Mouse (Mus musculus) neural tube, embryonic 13.5 days (tissue): ENCODE data around the gene Car15. TPM values are rescaled to one million over a fixed set of nuclear protein-coding genes. Genes with fewer than 3 reads are reported as not detected.

Experiments used
- ATAC-seq: fragments of 200-750 bp; cut with Nextera tagmentation; 2 replicates; pipeline ENCODE4 v1.8.0; 2017; ENCODE audit warnings: low read depth, mild to moderate bottlenecking, moderate TSS enrichment, moderate library complexity
- H3K27ac ChIP-seq: fragments of 300-500 bp; sonication (generic); replicated peaks from 2 replicates; pipeline ENCODE4 v1.5.1; 2015; ENCODE audit warnings: moderate library complexity, mild to moderate bottlenecking, inconsistent platforms
- H3K27me3 ChIP-seq: fragments of 300-500 bp; sonication (generic); 2 replicates; pipeline ENCODE4 v1.6.1; 2015; ENCODE audit warnings: mild to moderate bottlenecking, inconsistent platforms
- H3K36me3 ChIP-seq: fragments of 300-500 bp; sonication (generic); 2 replicates; pipeline ENCODE4 v1.6.1; 2015; ENCODE audit warnings: mild to moderate bottlenecking, inconsistent platforms
- H3K4me1 ChIP-seq: fragments of 300-500 bp; sonication (generic); replicated peaks from 2 replicates; pipeline ENCODE4 v1.6.1; 2015; ENCODE audit warnings: inconsistent platforms
- H3K4me2 ChIP-seq: fragments of 300-500 bp; sonication (generic); 2 replicates; pipeline ENCODE4 v1.6.1; 2015; ENCODE audit warnings: inconsistent platforms, mild to moderate bottlenecking, moderate library complexity
- H3K4me3 ChIP-seq: fragments of 300-500 bp; sonication (generic); 2 replicates; pipeline ENCODE4 v1.5.1; 2015; ENCODE audit warnings: mild to moderate bottlenecking, inconsistent platforms
- H3K9ac ChIP-seq: fragments of 300-500 bp; sonication (generic); 2 replicates; pipeline ENCODE4 v1.6.1; 2015; ENCODE audit warnings: moderate library complexity, mild to moderate bottlenecking, inconsistent platforms
- H3K9me3 ChIP-seq: fragments of 300-500 bp; sonication (generic); 2 replicates; pipeline ENCODE4 v1.6.1; 2016; ENCODE audit warnings: inconsistent platforms
- WGBS: fragments of 180-500 bp; shearing (Covaris S2); methylation state at CpG from one replicate; pipeline ENCODE4 v1.1.7; 2015; 5-methylcytosine and 5-hydroxymethylcytosine counted together
- polyA plus RNA-seq: library from polyadenylated mRNA; unstranded; fragments of >200 nt; fragmentation: Nextera tagmentation; extraction: Ambion mirVana; gene quantifications from 2 replicates; pipeline ENCODE4 v1.2.1, GENCODE M21; 2015

Car15 gene
- polyA plus RNA-seq, result 3.2 and 5.8 TPM in 2 replicates

DNA sequence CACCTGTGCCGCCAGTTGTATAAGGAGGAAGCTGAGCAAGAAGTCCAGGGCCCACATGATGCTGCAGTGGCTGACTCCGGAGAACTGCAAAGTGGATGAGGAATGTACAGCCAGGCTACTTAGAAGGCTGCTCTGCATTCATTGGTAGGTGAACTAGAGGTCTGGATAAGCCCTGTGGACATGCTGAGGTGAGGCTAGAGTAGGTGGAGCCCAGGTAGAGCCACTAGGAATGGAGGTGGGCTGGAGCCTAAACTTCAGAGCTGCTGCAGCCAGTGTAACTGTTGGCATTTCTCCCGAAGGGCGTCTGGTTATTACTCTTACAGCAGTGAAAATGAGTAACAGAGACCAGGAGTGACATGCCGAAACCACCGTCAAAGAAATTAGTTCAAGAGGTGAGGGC lies at the start of gene Car15:
Gene Car15 (minus strand): TSS at position 314 of the 400 bp plus-strand sequence.
- 82% methylated on average over 6 of the region's 6 CpGs for WGBS
- H3K9me3 ChIP-seq, result no peaks in the 10 kb centered on the region
- no peak within 1 kb of the TSS for H3K9ac ChIP-seq
- H3K27ac ChIP-seq, result no peak within 1 kb of the TSS
- no peak within 1 kb of the TSS for H3K4me3 ChIP-seq
- peaks cover 49% of the 10 kb centered on the region for H3K27me3 ChIP-seq
- H3K4me2 ChIP-seq, result no peak within 1 kb of the TSS
- peaks cover 26% of the 10 kb centered on the region for H3K4me1 ChIP-seq
- peaks cover 34% of the 10 kb centered on the region for H3K36me3 ChIP-seq
- no peak for ATAC-seq

DNA sequence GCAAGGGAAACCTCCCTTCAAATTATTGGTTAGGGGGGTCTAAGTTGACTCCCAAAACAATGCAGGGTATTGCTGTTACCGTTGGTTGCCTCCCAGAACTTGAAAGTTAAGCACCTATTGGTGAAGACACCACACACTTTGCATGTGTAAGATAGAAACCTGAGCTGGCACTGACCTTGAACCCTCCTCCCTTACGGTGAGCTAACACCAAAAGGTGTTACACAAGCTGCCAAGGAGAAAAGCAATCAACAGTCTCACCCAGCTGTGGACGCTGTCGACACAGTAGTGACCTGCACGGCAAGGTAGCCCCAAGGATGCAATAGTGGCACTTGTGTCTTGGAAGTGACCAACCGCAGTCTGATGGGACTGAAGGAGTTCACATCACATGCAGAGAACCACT lies 46.0 kb upstream of the Car15 start:
- no peak overlapping the region for H3K4me2 ChIP-seq
- no peak overlapping the region for H3K4me3 ChIP-seq
- H3K4me1 ChIP-seq, result peaks cover 46% of the 10 kb centered on the region
- H3K9me3 ChIP-seq, result no peaks in the 10 kb centered on the region
- 92% methylated on average over 6 of the region's 6 CpGs for WGBS
- no peak for ATAC-seq
- peaks cover 13% of the 10 kb centered on the region for H3K36me3 ChIP-seq
- no peak overlapping the region for H3K9ac ChIP-seq
- H3K27me3 ChIP-seq, result no peaks in the 10 kb centered on the region
- no peak overlapping the region for H3K27ac ChIP-seq

GRCm38 (mm10) chr16:17882196-17882595 lies 44.0 kb upstream of the Car15 start:
- H3K9ac ChIP-seq, result no peak overlapping the region
- no peak overlapping the region for H3K4me3 ChIP-seq
- no peak overlapping the region for H3K4me2 ChIP-seq
- H3K27me3 ChIP-seq, result no peaks in the 10 kb centered on the region
- peaks cover 24% of the 10 kb centered on the region for H3K36me3 ChIP-seq
- no peaks in the 10 kb centered on the region for H3K9me3 ChIP-seq
- no peak for ATAC-seq
- peaks cover 46% of the 10 kb centered on the region for H3K4me1 ChIP-seq
- H3K27ac ChIP-seq, result no peak overlapping the region

- H3K4me3 ChIP-seq, result no peak overlapping the region
- H3K27me3 ChIP-seq, result no peaks in the 10 kb centered on the region
- WGBS, result 96% methylated on average over 4 of the region's 4 CpGs
- H3K9me3 ChIP-seq, result no peaks in the 10 kb centered on the region
- H3K4me2 ChIP-seq, result no peak overlapping the region
- ATAC-seq, result no peak
- peaks cover 24% of the 10 kb centered on the region for H3K36me3 ChIP-seq
- no peak overlapping the region for H3K9ac ChIP-seq
- H3K27ac ChIP-seq, result no peak overlapping the region
- peaks cover 22% of the 10 kb centered on the region for H3K4me1 ChIP-seq
Measured at GRCm38 (mm10) chr16:17879571-17879970, 41.4 kb upstream of the Car15 start.

DNA sequence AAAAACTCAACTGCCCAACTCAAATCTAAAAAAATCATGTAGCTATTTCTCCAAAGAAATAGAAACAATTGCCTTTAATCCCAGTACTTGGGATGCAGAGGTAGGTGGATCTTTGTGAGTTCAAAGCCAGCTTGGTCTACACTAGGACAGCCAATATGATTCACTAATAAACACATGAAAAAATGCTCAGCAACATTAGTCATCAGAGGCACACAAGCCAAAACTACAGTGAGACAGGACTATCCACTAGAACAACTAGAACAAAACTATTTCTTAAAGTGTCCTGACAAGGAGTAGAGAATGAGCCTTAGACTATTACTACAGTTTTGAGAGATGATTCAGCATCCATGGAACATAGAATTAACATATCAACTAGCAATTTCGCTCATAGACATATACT lies 37.9 kb upstream of the Car15 start:
- 94% methylated on average over 1 of the region's 1 CpGs for WGBS
- no peak overlapping the region for H3K4me3 ChIP-seq
- no peak overlapping the region for H3K9ac ChIP-seq
- H3K9me3 ChIP-seq, result no peaks in the 10 kb centered on the region
- no peaks in the 10 kb centered on the region for H3K27me3 ChIP-seq
- no peak for ATAC-seq
- H3K27ac ChIP-seq, result no peak overlapping the region
- H3K4me1 ChIP-seq, result peaks cover 3% of the 10 kb centered on the region
- no peak overlapping the region for H3K4me2 ChIP-seq
- H3K36me3 ChIP-seq, result peaks cover 36% of the 10 kb centered on the region

- Histone ChIP-seq H3K27ac (no peak overlapping the region), H3K4me1 (no peaks in the 10 kb centered on the region), H3K36me3 (peaks cover 44% of the 10 kb centered on the region), H3K9ac (no peak overlapping the region), H3K4me2 (no peak overlapping the region), H3K9me3 (no peaks in the 10 kb centered on the region), H3K27me3 (no peaks in the 10 kb centered on the region), H3K4me3 (no peak overlapping the region)
- no peak for ATAC-seq
- 90% methylated on average over 4 of the region's 4 CpGs for WGBS
Measured at GRCm38 (mm10) chr16:17875174-17875573, 37.0 kb upstream of the Car15 start.

DNA sequence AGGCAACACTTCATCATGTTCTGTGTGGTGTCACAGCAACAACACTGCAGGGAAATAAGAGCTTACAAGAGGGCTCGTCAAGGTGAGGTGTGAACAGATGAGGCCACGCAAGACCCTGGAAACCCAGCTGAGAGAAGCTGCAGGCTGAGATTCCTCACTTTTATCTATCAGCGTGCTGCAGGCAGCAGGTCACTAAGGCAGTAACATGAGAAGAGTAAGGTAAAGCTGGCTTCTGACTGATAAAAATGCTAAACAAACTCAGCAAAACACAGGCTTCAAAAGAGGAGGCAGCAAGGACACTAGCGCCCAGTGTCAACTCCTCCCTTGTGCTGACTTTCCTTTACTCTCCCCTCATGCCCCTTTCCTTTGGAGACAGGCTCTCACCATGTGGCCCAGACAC lies 34.8 kb upstream of the Car15 start:
- H3K9me3 ChIP-seq, result no peaks in the 10 kb centered on the region
- no peaks in the 10 kb centered on the region for H3K4me1 ChIP-seq
- ATAC-seq, result no peak
- WGBS, result 80% methylated on average over 4 of the region's 4 CpGs
- H3K9ac ChIP-seq, result no peak overlapping the region
- H3K27ac ChIP-seq, result no peak overlapping the region
- H3K4me3 ChIP-seq, result no peak overlapping the region
- no peaks in the 10 kb centered on the region for H3K27me3 ChIP-seq
- no peak overlapping the region for H3K4me2 ChIP-seq
- peaks cover 56% of the 10 kb centered on the region for H3K36me3 ChIP-seq

DNA sequence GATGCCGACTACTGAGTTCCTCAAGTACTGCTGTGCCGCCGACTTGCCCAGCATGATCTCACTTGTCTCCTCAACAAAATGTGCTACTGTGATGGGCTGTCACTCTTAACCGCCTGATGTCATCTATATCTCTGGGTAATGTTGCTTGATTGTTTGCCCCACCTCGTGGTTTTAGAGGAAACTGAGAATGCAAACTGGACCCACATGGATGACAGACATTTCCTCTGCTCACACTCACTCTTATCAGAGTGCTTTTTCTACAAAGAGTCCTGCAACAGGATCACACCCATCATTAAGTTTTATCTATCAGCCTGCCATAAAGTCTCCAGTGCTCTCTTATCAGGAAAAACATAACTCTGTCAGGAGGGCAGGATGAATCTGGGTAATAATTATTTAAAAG lies 33.1 kb upstream of the Car15 start:
- Histone ChIP-seq H3K27ac (no peak overlapping the region), H3K4me2 (no peak overlapping the region), H3K36me3 (peaks cover 46% of the 10 kb centered on the region), H3K27me3 (no peaks in the 10 kb centered on the region), H3K9me3 (no peaks in the 10 kb centered on the region), H3K4me3 (no peak overlapping the region), H3K4me1 (no peaks in the 10 kb centered on the region), H3K9ac (no peak overlapping the region)
- 93% methylated on average over 5 of the region's 5 CpGs for WGBS
- ATAC-seq, result no peak

DNA sequence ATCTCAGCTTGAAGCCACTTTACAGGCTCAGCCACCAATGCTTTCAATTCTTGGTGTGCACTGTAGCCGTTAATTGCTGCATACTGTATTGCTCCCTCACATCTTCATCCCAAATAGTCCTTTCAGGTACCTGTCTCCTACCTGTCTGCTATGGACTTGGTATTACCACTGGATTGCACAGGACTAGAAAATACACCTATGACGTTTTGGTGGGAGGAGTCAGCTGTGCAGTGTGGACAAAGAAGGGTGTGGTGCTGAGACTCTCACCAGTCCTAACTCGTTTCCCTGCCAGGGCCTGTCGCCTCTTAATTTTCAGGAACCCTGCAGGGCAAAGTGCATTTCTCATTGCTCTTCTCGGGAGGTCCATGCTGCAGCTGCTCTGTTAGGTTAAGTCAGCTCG lies 27.6 kb upstream of the Car15 start:
- no peaks in the 10 kb centered on the region for H3K9me3 ChIP-seq
- 67% methylated on average over 6 of the region's 6 CpGs for WGBS
- no peak for ATAC-seq
- no peak overlapping the region for H3K4me3 ChIP-seq
- no peak overlapping the region for H3K9ac ChIP-seq
- H3K27ac ChIP-seq, result no peak overlapping the region
- H3K27me3 ChIP-seq, result no peaks in the 10 kb centered on the region
- H3K4me2 ChIP-seq, result no peak overlapping the region
- peaks cover 30% of the 10 kb centered on the region for H3K36me3 ChIP-seq
- H3K4me1 ChIP-seq, result no peaks in the 10 kb centered on the region

DNA sequence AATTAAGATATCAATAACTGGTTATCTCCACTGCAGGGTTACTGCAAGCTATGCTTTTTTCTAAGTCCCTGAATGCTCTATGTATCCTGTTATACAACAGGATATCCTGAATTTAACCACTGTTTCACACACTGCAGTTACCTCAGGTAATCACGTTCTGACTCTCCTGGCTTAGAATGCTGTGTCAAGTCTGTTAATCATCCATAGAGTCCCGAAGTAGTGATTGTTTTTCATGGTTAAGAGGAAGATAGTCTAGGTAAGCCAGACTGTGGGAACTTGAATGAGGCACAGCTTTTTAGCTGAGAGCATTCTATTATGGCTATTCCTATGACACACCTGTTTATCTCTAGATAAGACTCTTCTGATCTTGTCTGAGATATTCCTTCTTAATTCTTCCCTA lies 27.1 kb upstream of the Car15 start:
- H3K36me3 ChIP-seq, result peaks cover 30% of the 10 kb centered on the region
- H3K9ac ChIP-seq, result no peak overlapping the region
- no peak overlapping the region for H3K4me3 ChIP-seq
- no peak overlapping the region for H3K4me2 ChIP-seq
- no peaks in the 10 kb centered on the region for H3K27me3 ChIP-seq
- H3K9me3 ChIP-seq, result no peaks in the 10 kb centered on the region
- WGBS, result 90% methylated on average over 2 of the region's 2 CpGs
- no peak overlapping the region for H3K27ac ChIP-seq
- H3K4me1 ChIP-seq, result no peaks in the 10 kb centered on the region
- ATAC-seq, result no peak

GRCm38 (mm10) chr16:17858592-17858991 lies 20.4 kb upstream of the Car15 start:
- ATAC-seq, result peak; percentile 63; the same call in 1 of the 2 replicates
- H3K9ac ChIP-seq, result no peak overlapping the region
- H3K4me1 ChIP-seq, result no peaks in the 10 kb centered on the region
- no peak overlapping the region for H3K27ac ChIP-seq
- H3K36me3 ChIP-seq, result peaks cover 70% of the 10 kb centered on the region
- H3K4me3 ChIP-seq, result no peak overlapping the region
- no peaks in the 10 kb centered on the region for H3K27me3 ChIP-seq
- no peak overlapping the region for H3K4me2 ChIP-seq
- no peaks in the 10 kb centered on the region for H3K9me3 ChIP-seq

- no peak overlapping the region for H3K27ac ChIP-seq
- peaks cover 82% of the 10 kb centered on the region for H3K36me3 ChIP-seq
- no peak for ATAC-seq
- H3K4me1 ChIP-seq, result no peaks in the 10 kb centered on the region
- H3K4me2 ChIP-seq, result no peak overlapping the region
- no peak overlapping the region for H3K9ac ChIP-seq
- no peaks in the 10 kb centered on the region for H3K9me3 ChIP-seq
- 93% methylated on average over 7 of the region's 7 CpGs for WGBS
- no peaks in the 10 kb centered on the region for H3K27me3 ChIP-seq
- H3K4me3 ChIP-seq, result no peak overlapping the region
Measured at GRCm38 (mm10) chr16:17857157-17857556, 19.0 kb upstream of the Car15 start.

- WGBS, result 93% methylated on average over 2 of the region's 2 CpGs
- Histone ChIP-seq H3K4me1 (no peaks in the 10 kb centered on the region), H3K36me3 (peaks cover 89% of the 10 kb centered on the region), H3K27ac (no peak overlapping the region), H3K9me3 (no peaks in the 10 kb centered on the region), H3K27me3 (no peaks in the 10 kb centered on the region), H3K4me2 (no peak overlapping the region), H3K4me3 (no peak overlapping the region), H3K9ac (no peak overlapping the region)
- ATAC-seq, result no peak
Measured at GRCm38 (mm10) chr16:17853263-17853662, 15.1 kb upstream of the Car15 start.
